Mouse (Mus musculus) left cerebral cortex, postnatal 25 days (tissue): ENCODE results near the gene Kdf1. TPM values are rescaled to one million over a fixed set of nuclear protein-coding genes. Genes with fewer than 3 reads are reported as not detected.

Source experiments
- microRNA-seq, 2 experiments: library from miRNA; unstranded; fragments of <30 nt; microRNA quantifications; one replicate each; pipeline ENCODE4 v1.2.0; 2022
- total RNA-seq, 2 experiments: library from RNA; stranded (reverse); gene quantifications; 2 replicates each; pipeline ENCODE4 v1.2.3; 2021

Kdf1 gene
- total RNA-seq, 2 experiments from 2014 or later: not detected

Small RNAs within 50 kb of the gene (microRNA-seq; reads per million reads assigned to microRNA genes)
- 0 reads per million in 2 experiments for gene Gm23158

Other genes with a start within 250 kb of the Kdf1 start
- 10 to 100 TPM; 87.4 to 92.5 TPM for gene Tmem222, start 241.2 kb upstream of the Kdf1 start, total RNA-seq
- 10 to 100 TPM; 58.0 to 59.7 TPM for gene Wdtc1, start 165.5 kb upstream of the Kdf1 start, total RNA-seq
- 10 to 100 TPM; 46.0 to 51.9 TPM for gene Slc9a1, start 149.3 kb upstream of the Kdf1 start, total RNA-seq
- under 1 TPM in 1 of 2 experiments, not detected in 1; 0.21 TPM for gene Tent5b, start 38.8 kb upstream of the Kdf1 start, total RNA-seq
- 100 to 1,000 TPM; 157 to 177 TPM for gene Trnp1, start 20.4 kb upstream of the Kdf1 start, total RNA-seq
- 100 to 1,000 TPM; 129 TPM for gene Nudc, start 27.0 kb downstream of the Kdf1 start, total RNA-seq
- not detected for gene Nr0b2, start 34.4 kb downstream of the Kdf1 start, total RNA-seq
- 1 to 10 TPM; 6.5 to 7.3 TPM for gene Gpatch3, start 55.8 kb downstream of the Kdf1 start, total RNA-seq
- 10 to 100 TPM in 1 of 2 experiments, 1 to 10 TPM in 1; 9.8 to 10.9 TPM for gene Gpn2, start 65.4 kb downstream of the Kdf1 start, total RNA-seq
- 1 to 10 TPM; 1.3 to 1.9 TPM for gene Sfn, start 83.2 kb downstream of the Kdf1 start, total RNA-seq
- 10 to 100 TPM; 30.9 to 40.6 TPM for gene Zdhhc18, start 131.2 kb downstream of the Kdf1 start, total RNA-seq
- 1 to 10 TPM; 6.9 to 7.4 TPM for gene Pigv, start 153.7 kb downstream of the Kdf1 start, total RNA-seq
- gene Arid1a, start 237.8 kb downstream of the Kdf1 start, total RNA-seq: 10 to 100 TPM; 81.0 to 88.3 TPM